Mouse (Mus musculus): ENCODE results near the gene Lce1d. TPM values are rescaled to one million over a fixed set of nuclear protein-coding genes. Genes with fewer than 3 reads are reported as not detected.

The Lce1d gene
- polyA plus RNA-seq, 1 experiment, result not detected

- H3K27ac ChIP-seq (ENCODE audit: insufficient read depth, low read depth, low read length), result no peak within 1 kb of the TSS
- TF ChIP-seq CTCF (IDR thresholded peaks at IDR 0.05; ENCODE audit: insufficient read depth, low read depth, low read length), result no peak
- no peak for TF ChIP-seq POLR2A (IDR thresholded peaks at IDR 0.05; ENCODE audit: insufficient read depth, low read depth, low read length)
Observed at GRCm38 (mm10) chr3:92656826-92657225, 30.2 kb downstream of the Lce1d start, which contains the start of gene Lce1b. Gene Lce1b (minus strand): TSS chr3:92656926.

DNA sequence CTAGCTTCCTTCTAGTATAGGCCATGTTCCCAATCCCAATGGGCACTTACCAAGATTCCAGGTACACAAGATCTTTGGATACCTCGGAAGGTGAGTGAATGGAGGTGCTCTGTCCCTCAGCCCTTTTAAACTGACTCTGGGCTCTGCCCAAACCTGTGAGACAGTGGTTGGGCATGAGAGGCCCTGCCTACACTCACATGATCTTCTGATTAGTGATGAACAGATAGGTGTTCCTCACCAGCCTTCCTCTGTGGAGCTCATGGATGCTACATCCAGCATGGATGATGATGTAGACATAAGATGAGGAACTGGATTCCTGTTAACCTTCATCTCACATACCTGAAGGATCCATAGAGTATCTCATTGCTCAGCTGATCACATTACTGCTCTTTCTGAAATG, 38.8 kb downstream of the Lce1d start, which contains the start of gene Lce1a1:
Gene Lce1a1 (minus strand): TSS at position 101 of the 400 bp plus-strand sequence.
- 89% methylated on average over 1 of the region's 1 CpGs for WGBS
- Histone ChIP-seq H3K27ac (ENCODE audit: insufficient read depth, low read depth, low read length) (no peak within 1 kb of the TSS), H3K4me3 (ENCODE audit: insufficient read depth, low read depth, low read length) (no peak within 1 kb of the TSS), H3K4me1 (ENCODE audit: control insufficient read depth, insufficient read depth, low read length) (no peaks in the 10 kb centered on the region)
- no peak for TF ChIP-seq CTCF (IDR thresholded peaks at IDR 0.05; ENCODE audit: insufficient read depth, low read depth, low read length)
- no peak for TF ChIP-seq POLR2A (IDR thresholded peaks at IDR 0.05; ENCODE audit: insufficient read depth, low read depth, low read length)

More at GRCm38 (mm10) chr3:92656826-92657225, 30.2 kb downstream of the Lce1d start, which contains the start of gene Lce1b:
- no peaks in the 10 kb centered on the region for H3K4me1 ChIP-seq (ENCODE audit: control insufficient read depth, insufficient read depth, low read length)
- no peak within 1 kb of the TSS for H3K4me3 ChIP-seq (ENCODE audit: insufficient read depth, low read depth, low read length)

- H3K27ac ChIP-seq (ENCODE audit: insufficient read depth, low read depth, low read length), result no peak overlapping the region
- no peak overlapping the region for H3K4me3 ChIP-seq (ENCODE audit: insufficient read depth, low read depth, low read length)
- WGBS, result 97% methylated on average over 15 of the region's 15 CpGs
- no peak for TF ChIP-seq POLR2A (IDR thresholded peaks at IDR 0.05; ENCODE audit: insufficient read depth, low read depth, low read length)
- no peak for TF ChIP-seq CTCF (IDR thresholded peaks at IDR 0.05; ENCODE audit: insufficient read depth, low read depth, low read length)
- H3K4me1 ChIP-seq (ENCODE audit: control insufficient read depth, insufficient read depth, low read length), result no peaks in the 10 kb centered on the region
Observed at GRCm38 (mm10) chr3:92639854-92640253, 47.2 kb downstream of the Lce1d start.

DNA sequence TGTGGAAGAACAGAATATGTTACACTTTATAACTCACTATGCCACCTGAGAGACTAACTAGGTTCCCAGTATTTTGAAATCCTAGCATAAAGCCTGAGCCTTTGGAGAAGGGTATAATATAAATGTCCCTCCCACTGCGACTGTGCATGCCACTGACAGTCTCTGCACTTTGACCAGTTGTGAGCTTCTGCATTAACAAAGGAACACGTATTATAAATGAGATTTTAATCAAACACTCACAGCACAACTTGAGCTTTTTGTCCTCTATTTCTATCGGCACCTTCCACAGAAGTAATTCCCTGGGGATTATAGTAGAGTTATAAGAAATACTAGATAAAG, 48.4 kb downstream of the Lce1d start:
- WGBS, result 58% methylated on average over 3 of the region's 3 CpGs
- Histone ChIP-seq H3K4me1 (ENCODE audit: control insufficient read depth, insufficient read depth, low read length) (no peaks in the 10 kb centered on the region), H3K4me3 (ENCODE audit: insufficient read depth, low read depth, low read length) (no peak overlapping the region), H3K27ac (ENCODE audit: insufficient read depth, low read depth, low read length) (no peak overlapping the region)
- TF ChIP-seq CTCF (IDR thresholded peaks at IDR 0.05; ENCODE audit: insufficient read depth, low read depth, low read length) (no peak), POLR2A (IDR thresholded peaks at IDR 0.05; ENCODE audit: insufficient read depth, low read depth, low read length) (no peak)

DNA sequence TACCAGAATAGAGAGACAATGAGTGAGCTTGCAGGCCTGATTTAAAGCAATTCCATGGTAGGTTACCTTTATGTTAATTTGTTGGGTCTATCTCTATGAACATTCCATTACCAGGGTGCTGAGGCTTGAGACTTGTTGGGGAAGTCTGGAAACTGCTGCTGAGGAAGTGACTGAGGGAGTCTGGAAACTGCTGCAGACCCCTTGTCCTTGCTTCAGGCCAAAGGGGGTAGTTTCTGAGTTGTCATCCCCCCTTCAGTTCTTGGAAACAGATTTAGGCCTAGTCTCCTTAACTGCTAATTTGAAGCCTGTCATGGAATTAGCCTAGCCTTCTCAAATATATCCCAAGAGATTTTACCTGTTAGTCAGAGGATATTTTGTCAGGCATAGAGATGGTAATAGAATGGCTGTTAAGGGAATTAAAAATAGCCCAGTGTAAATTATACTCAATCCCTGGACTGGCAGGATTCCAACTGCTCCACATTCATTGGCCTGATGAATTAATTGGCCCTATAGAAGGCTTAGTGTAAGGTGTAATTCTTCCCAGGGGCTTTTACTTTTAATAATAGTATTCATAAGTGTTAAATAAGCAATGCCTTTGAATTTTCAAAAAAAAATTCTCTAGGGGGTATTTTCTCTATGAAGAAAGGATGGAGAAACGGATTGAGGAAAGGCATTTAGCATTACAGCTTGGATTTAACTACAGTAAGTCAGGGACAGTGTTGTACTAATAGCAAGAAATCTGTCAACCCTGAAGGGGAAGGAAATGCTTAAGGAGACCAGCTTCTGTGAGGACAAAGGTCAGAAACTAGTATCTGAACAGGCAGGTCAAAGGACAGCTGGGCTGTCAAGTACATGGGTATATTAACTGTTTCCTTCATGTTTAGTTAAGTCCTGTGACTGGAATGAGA, 49.0 kb downstream of the Lce1d start:
- no peak overlapping the region for H3K4me3 ChIP-seq (ENCODE audit: insufficient read depth, low read depth, low read length)
- no peak overlapping the region for H3K27ac ChIP-seq (ENCODE audit: insufficient read depth, low read depth, low read length)
- WGBS, result 25% methylated on average over 1 of the region's 1 CpGs
- TF ChIP-seq CTCF (IDR thresholded peaks at IDR 0.05; ENCODE audit: insufficient read depth, low read depth, low read length), result no peak
- no peak for TF ChIP-seq POLR2A (IDR thresholded peaks at IDR 0.05; ENCODE audit: insufficient read depth, low read depth, low read length)
- H3K4me1 ChIP-seq (ENCODE audit: control insufficient read depth, insufficient read depth, low read length), result no peaks in the 10 kb centered on the region

Other genes starting within 250 kb of the Lce1d start
- gene Sprr1b, start 248.4 kb downstream of the Lce1d start, polyA plus RNA-seq (2012; ENCODE audit: insufficient read depth, insufficient read length, low replicate concordance, missing spikeins), result not detected in 2 replicates
- gene Sprr3, start 228.5 kb downstream of the Lce1d start, polyA plus RNA-seq (2012; ENCODE audit: insufficient read depth, insufficient read length, low replicate concordance, missing spikeins), result not detected in 2 replicates
- gene Sprr1a, start 201.3 kb downstream of the Lce1d start, polyA plus RNA-seq (2012; ENCODE audit: insufficient read depth, insufficient read length, low replicate concordance, missing spikeins), result not detected in 2 replicates
- not detected in 2 replicates for gene Sprr4, start 186.7 kb downstream of the Lce1d start, polyA plus RNA-seq (2012; ENCODE audit: insufficient read depth, insufficient read length, low replicate concordance, missing spikeins)
- not detected in 2 replicates for gene 2310046K23Rik, start 152.7 kb downstream of the Lce1d start, polyA plus RNA-seq (2012; ENCODE audit: insufficient read depth, insufficient read length, low replicate concordance, missing spikeins)
- gene Ivl, start 113.5 kb downstream of the Lce1d start, polyA plus RNA-seq (2012; ENCODE audit: insufficient read depth, insufficient read length, low replicate concordance, missing spikeins), result not detected in 2 replicates
- not detected in 2 replicates for gene Smcp, start 98.2 kb downstream of the Lce1d start, polyA plus RNA-seq (2012; ENCODE audit: insufficient read depth, insufficient read length, low replicate concordance, missing spikeins)
- gene 2210017I01Rik, start 79.7 kb downstream of the Lce1d start, polyA plus RNA-seq (2012; ENCODE audit: insufficient read depth, insufficient read length, low replicate concordance, missing spikeins), result not detected in 2 replicates
- gene Lce6a, start 65.5 kb downstream of the Lce1d start, polyA plus RNA-seq (2012; ENCODE audit: insufficient read depth, insufficient read length, low replicate concordance, missing spikeins), result not detected in 2 replicates
- gene Lce1a1, start 38.9 kb downstream of the Lce1d start, polyA plus RNA-seq (2012; ENCODE audit: insufficient read depth, insufficient read length, low replicate concordance, missing spikeins), result not detected in 2 replicates
- not detected in 2 replicates for gene Lce1b, start 30.3 kb downstream of the Lce1d start, polyA plus RNA-seq (2012; ENCODE audit: insufficient read depth, insufficient read length, low replicate concordance, missing spikeins)
- not detected in 2 replicates for gene Lce1a2, start 16.9 kb downstream of the Lce1d start, polyA plus RNA-seq (2012; ENCODE audit: insufficient read depth, insufficient read length, low replicate concordance, missing spikeins)
- not detected in 2 replicates for gene Lce1c, start 8.0 kb downstream of the Lce1d start, polyA plus RNA-seq (2012; ENCODE audit: insufficient read depth, insufficient read length, low replicate concordance, missing spikeins)
- gene Lce1e, start 21.9 kb upstream of the Lce1d start, polyA plus RNA-seq (2012; ENCODE audit: insufficient read depth, insufficient read length, low replicate concordance, missing spikeins), result not detected in 2 replicates
- gene Lce1f, start 33.1 kb upstream of the Lce1d start, polyA plus RNA-seq (2012; ENCODE audit: insufficient read depth, insufficient read length, low replicate concordance, missing spikeins), result not detected in 2 replicates
- not detected in 2 replicates for gene Gm38119, start 51.9 kb upstream of the Lce1d start, polyA plus RNA-seq (2012; ENCODE audit: insufficient read depth, insufficient read length, low replicate concordance, missing spikeins)
- not detected in 2 replicates for gene Lce1g, start 65.1 kb upstream of the Lce1d start, polyA plus RNA-seq (2012; ENCODE audit: insufficient read depth, insufficient read length, low replicate concordance, missing spikeins)
- gene Lce1h, start 77.9 kb upstream of the Lce1d start, polyA plus RNA-seq (2012; ENCODE audit: insufficient read depth, insufficient read length, low replicate concordance, missing spikeins), result not detected in 2 replicates
- gene Lce1i, start 91.7 kb upstream of the Lce1d start, polyA plus RNA-seq (2012; ENCODE audit: insufficient read depth, insufficient read length, low replicate concordance, missing spikeins), result not detected in 2 replicates
- not detected in 2 replicates for gene Lce1j, start 103.3 kb upstream of the Lce1d start, polyA plus RNA-seq (2012; ENCODE audit: insufficient read depth, insufficient read length, low replicate concordance, missing spikeins)
- not detected in 2 replicates for gene Lce1k, start 120.7 kb upstream of the Lce1d start, polyA plus RNA-seq (2012; ENCODE audit: insufficient read depth, insufficient read length, low replicate concordance, missing spikeins)
- not detected in 2 replicates for gene Kprp, start 140.0 kb upstream of the Lce1d start, polyA plus RNA-seq (2012; ENCODE audit: insufficient read depth, insufficient read length, low replicate concordance, missing spikeins)
- not detected in 2 replicates for gene Lce1l, start 164.1 kb upstream of the Lce1d start, polyA plus RNA-seq (2012; ENCODE audit: insufficient read depth, insufficient read length, low replicate concordance, missing spikeins)
- not detected in 2 replicates for gene 2310050C09Rik, start 183.0 kb upstream of the Lce1d start, polyA plus RNA-seq (2012; ENCODE audit: insufficient read depth, insufficient read length, low replicate concordance, missing spikeins)
- not detected in 2 replicates for gene Lce3a, start 239.0 kb upstream of the Lce1d start, polyA plus RNA-seq (2012; ENCODE audit: insufficient read depth, insufficient read length, low replicate concordance, missing spikeins)
- not detected in 2 replicates for gene Lce3b, start 245.8 kb upstream of the Lce1d start, polyA plus RNA-seq (2012; ENCODE audit: insufficient read depth, insufficient read length, low replicate concordance, missing spikeins)

Data from olfactory bulb, adult 2 months (tissue).